Mouse (Mus musculus) midbrain, embryonic 11.5 days (tissue): ENCODE results near the gene 2900011O08Rik. TPM values are rescaled to one million over a fixed set of nuclear protein-coding genes. Genes with fewer than 3 reads are reported as not detected.
A peak's percentile ranks its signal among the peaks of the same experiment; 100 is the strongest.

ENCODE experiments used
- ATAC-seq: fragments of 200-750 bp; cut with Nextera tagmentation; 2 replicates; pipeline ENCODE4 v1.8.0; 2017; ENCODE audit warnings: moderate TSS enrichment, moderate library complexity; ENCODE audit not compliant: low FRiP score
- DNase-seq: peaks from one replicate; pipeline ENCODE4 v3.0.0; 2015; ENCODE audit warnings: low spot score; ENCODE audit errors: missing footprints
- H3K27ac ChIP-seq: fragments of 300-500 bp; sonication (generic); 2 replicates; pipeline ENCODE4 v1.5.1; 2014; ENCODE audit warnings: low read depth, low read length
- H3K27me3 ChIP-seq: fragments of 300-500 bp; sonication (generic); 2 replicates; pipeline ENCODE4 v1.6.1; 2014; ENCODE audit warnings: mild to moderate bottlenecking, low read length, moderate library complexity, mixed read lengths; ENCODE audit not compliant: control insufficient read depth, insufficient read depth
- H3K36me3 ChIP-seq: fragments of 300-500 bp; sonication (generic); 2 replicates; pipeline ENCODE4 v1.6.1; 2014; ENCODE audit warnings: mild to moderate bottlenecking, low read length, moderate library complexity, mixed read lengths; ENCODE audit not compliant: control insufficient read depth, insufficient read depth
- H3K4me1 ChIP-seq: fragments of 300-500 bp; sonication (generic); 2 replicates; pipeline ENCODE4 v1.6.1; 2014; ENCODE audit warnings: low read length; ENCODE audit not compliant: control insufficient read depth, insufficient read depth
- H3K4me2 ChIP-seq: fragments of 300-500 bp; sonication (generic); 2 replicates; pipeline ENCODE4 v1.6.1; 2014; ENCODE audit warnings: mild to moderate bottlenecking, moderate library complexity
- H3K4me3 ChIP-seq: fragments of 300-500 bp; sonication (generic); 2 replicates; pipeline ENCODE4 v1.5.1; 2014; ENCODE audit warnings: low read depth, low read length
- H3K9ac ChIP-seq: fragments of 300-500 bp; sonication (generic); 2 replicates; pipeline ENCODE4 v1.6.1; 2014; ENCODE audit warnings: low read length
- H3K9me3 ChIP-seq: fragments of 300-500 bp; sonication (generic); 2 replicates; pipeline ENCODE4 v1.6.1; 2016; ENCODE audit warnings: low read length; ENCODE audit not compliant: control insufficient read depth
- WGBS: fragments of 180-500 bp; shearing (Covaris S2); extraction: QIAGEN DNeasy Blood & Tissue Kit; methylation state at CpG from one replicate; pipeline ENCODE4 v1.1.7; 2014; 5-methylcytosine and 5-hydroxymethylcytosine counted together
- polyA plus RNA-seq: library from polyadenylated mRNA; unstranded; fragments of >200 nt; fragmentation: Nextera tagmentation; extraction: Ambion mirVana; gene quantifications from 2 replicates; pipeline ENCODE4 v1.2.1, GENCODE M21; 2014

The 2900011O08Rik gene
- polyA plus RNA-seq, 1 experiment from 2014 or later = 28.1 TPM

GRCm38 (mm10) chr16:14017306-14017705, 30.9 kb downstream of the 2900011O08Rik start:
- no peak overlapping the region for H3K4me3 ChIP-seq
- H3K27ac ChIP-seq = no peak overlapping the region
- no peak for DNase-seq
- H3K4me1 ChIP-seq = no peaks in the 10 kb centered on the region
- H3K27me3 ChIP-seq = no peaks in the 10 kb centered on the region
- WGBS = 90% methylated on average over 8 of the region's 8 CpGs
- H3K4me2 ChIP-seq = no peak overlapping the region
- no peaks in the 10 kb centered on the region for H3K9me3 ChIP-seq
- ATAC-seq = no peak
- no peaks in the 10 kb centered on the region for H3K36me3 ChIP-seq
- H3K9ac ChIP-seq = no peak overlapping the region

- WGBS = 84% methylated on average over 3 of the region's 3 CpGs
- H3K9me3 ChIP-seq = no peaks in the 10 kb centered on the region
- H3K36me3 ChIP-seq = no peaks in the 10 kb centered on the region
- no peak overlapping the region for H3K27ac ChIP-seq
- no peaks in the 10 kb centered on the region for H3K27me3 ChIP-seq
- H3K4me3 ChIP-seq = no peak overlapping the region
- H3K4me2 ChIP-seq = no peak overlapping the region
- DNase-seq (no peak), ATAC-seq (no peak)
- no peak overlapping the region for H3K9ac ChIP-seq
- no peaks in the 10 kb centered on the region for H3K4me1 ChIP-seq
Measured at GRCm38 (mm10) chr16:14021166-14021822, 34.9 kb downstream of the 2900011O08Rik start.

GRCm38 (mm10) chr16:14025091-14025990, 38.9 kb downstream of the 2900011O08Rik start:
- no peaks in the 10 kb centered on the region for H3K9me3 ChIP-seq
- H3K4me3 ChIP-seq = no peak overlapping the region
- no peak for DNase-seq
- H3K27me3 ChIP-seq = no peaks in the 10 kb centered on the region
- no peaks in the 10 kb centered on the region for H3K36me3 ChIP-seq
- no peak overlapping the region for H3K9ac ChIP-seq
- 69% methylated on average over 2 of the region's 2 CpGs for WGBS
- H3K27ac ChIP-seq = no peak overlapping the region
- H3K4me2 ChIP-seq = no peak overlapping the region
- ATAC-seq = no peak
- no peaks in the 10 kb centered on the region for H3K4me1 ChIP-seq

- 65% methylated on average over 2 of the region's 2 CpGs for WGBS
- no peak overlapping the region for H3K4me3 ChIP-seq
Measured at GRCm38 (mm10) chr16:14029072-14029471, 42.7 kb downstream of the 2900011O08Rik start.

GRCm38 (mm10) chr16:14029851-14030250, 43.4 kb downstream of the 2900011O08Rik start:
- H3K9me3 ChIP-seq = no peaks in the 10 kb centered on the region
- H3K36me3 ChIP-seq = no peaks in the 10 kb centered on the region
- H3K4me2 ChIP-seq = no peak overlapping the region
- DNase-seq = no peak
- H3K27me3 ChIP-seq = no peaks in the 10 kb centered on the region
- H3K27ac ChIP-seq = no peak overlapping the region
- H3K9ac ChIP-seq = no peak overlapping the region
- 80% methylated on average over 2 of the region's 2 CpGs for WGBS
- H3K4me3 ChIP-seq = no peak overlapping the region
- H3K4me1 ChIP-seq = no peaks in the 10 kb centered on the region
- ATAC-seq = no peak

More at GRCm38 (mm10) chr16:14029072-14029471, 42.7 kb downstream of the 2900011O08Rik start:
- Histone ChIP-seq H3K9me3 (no peaks in the 10 kb centered on the region), H3K4me2 (no peak overlapping the region), H3K36me3 (no peaks in the 10 kb centered on the region), H3K27ac (no peak overlapping the region), H3K4me1 (no peaks in the 10 kb centered on the region), H3K9ac (no peak overlapping the region), H3K27me3 (no peaks in the 10 kb centered on the region)
- ATAC-seq = no peak
- no peak for DNase-seq

- Histone ChIP-seq H3K36me3 (no peaks in the 10 kb centered on the region), H3K27ac (no peak overlapping the region), H3K4me3 (no peak overlapping the region), H3K27me3 (no peaks in the 10 kb centered on the region), H3K9me3 (no peaks in the 10 kb centered on the region), H3K4me2 (no peak overlapping the region), H3K9ac (no peak overlapping the region), H3K4me1 (no peaks in the 10 kb centered on the region)
- DNase-seq (no peak), ATAC-seq (no peak)
- 85% methylated on average over 4 of the region's 4 CpGs for WGBS
Measured at GRCm38 (mm10) chr16:14030650-14031049, 44.2 kb downstream of the 2900011O08Rik start.

- H3K36me3 ChIP-seq = no peaks in the 10 kb centered on the region
- H3K4me2 ChIP-seq = no peak overlapping the region
- H3K9ac ChIP-seq = no peak overlapping the region
- H3K9me3 ChIP-seq = no peaks in the 10 kb centered on the region
- no peak overlapping the region for H3K4me3 ChIP-seq
- no peaks in the 10 kb centered on the region for H3K4me1 ChIP-seq
- ATAC-seq (no peak), DNase-seq (no peak)
- WGBS = 89% methylated on average over 4 of the region's 4 CpGs
- H3K27me3 ChIP-seq = no peaks in the 10 kb centered on the region
- H3K27ac ChIP-seq = no peak overlapping the region
Measured at GRCm38 (mm10) chr16:14033076-14033475, 46.7 kb downstream of the 2900011O08Rik start.

GRCm38 (mm10) chr16:14042421-14042820, 56.0 kb downstream of the 2900011O08Rik start:
- Histone ChIP-seq H3K27me3 (no peaks in the 10 kb centered on the region), H3K4me3 (no peak overlapping the region), H3K9me3 (no peaks in the 10 kb centered on the region), H3K27ac (no peak overlapping the region), H3K36me3 (no peaks in the 10 kb centered on the region), H3K9ac (no peak overlapping the region), H3K4me1 (no peaks in the 10 kb centered on the region), H3K4me2 (no peak overlapping the region)
- no peak for ATAC-seq
- 89% methylated on average over 2 of the region's 2 CpGs for WGBS
- DNase-seq = peak; percentile 73

- H3K36me3 ChIP-seq = no peaks in the 10 kb centered on the region
- no peaks in the 10 kb centered on the region for H3K27me3 ChIP-seq
- H3K4me1 ChIP-seq = no peaks in the 10 kb centered on the region
- no peak overlapping the region for H3K9ac ChIP-seq
- H3K27ac ChIP-seq = no peak overlapping the region
- H3K9me3 ChIP-seq = no peaks in the 10 kb centered on the region
- no peak overlapping the region for H3K4me3 ChIP-seq
- no peak overlapping the region for H3K4me2 ChIP-seq
- ATAC-seq (no peak), DNase-seq (no peak)
- 86% methylated on average over 8 of the region's 8 CpGs for WGBS
Measured at GRCm38 (mm10) chr16:14044695-14045094, 58.3 kb downstream of the 2900011O08Rik start.
